Mouse (Mus musculus): Measurements from ENCODE around the gene Iqsec3. TPM values are rescaled to one million over a fixed set of nuclear protein-coding genes. Genes with fewer than 3 reads are reported as not detected.
A peak's percentile ranks its signal among the peaks of the same experiment; 100 is the strongest.
"Not testable (repeated sequence)": the region's sequence is repeated elsewhere in the genome, so short reads cannot be mapped to it uniquely, and the experiment has no call there.

Iqsec3 gene
- total RNA-seq, 2 experiments from 2014 or later = 0.95 to 1.3 TPM

DNA sequence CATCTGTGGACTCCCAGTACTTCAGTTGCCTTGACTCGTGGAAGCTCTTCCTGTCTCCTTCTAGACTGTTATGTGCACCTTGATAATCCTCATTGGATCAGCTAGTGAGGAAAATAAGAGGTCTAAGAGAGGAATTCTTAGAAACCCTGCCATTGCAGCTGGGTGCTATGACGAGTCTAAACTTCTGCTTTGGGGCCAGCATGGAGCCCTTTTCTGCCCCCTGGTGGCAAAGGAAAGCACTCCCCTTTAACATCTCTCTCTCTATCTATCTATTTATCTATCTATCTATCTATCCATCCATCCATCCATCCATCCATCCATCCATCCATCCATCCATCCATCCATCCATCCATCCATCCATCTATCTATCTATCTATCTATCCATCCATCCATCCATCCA, 106.9 kb downstream of the Iqsec3 start:
- DNase-seq = not testable (repeated sequence)

DNA sequence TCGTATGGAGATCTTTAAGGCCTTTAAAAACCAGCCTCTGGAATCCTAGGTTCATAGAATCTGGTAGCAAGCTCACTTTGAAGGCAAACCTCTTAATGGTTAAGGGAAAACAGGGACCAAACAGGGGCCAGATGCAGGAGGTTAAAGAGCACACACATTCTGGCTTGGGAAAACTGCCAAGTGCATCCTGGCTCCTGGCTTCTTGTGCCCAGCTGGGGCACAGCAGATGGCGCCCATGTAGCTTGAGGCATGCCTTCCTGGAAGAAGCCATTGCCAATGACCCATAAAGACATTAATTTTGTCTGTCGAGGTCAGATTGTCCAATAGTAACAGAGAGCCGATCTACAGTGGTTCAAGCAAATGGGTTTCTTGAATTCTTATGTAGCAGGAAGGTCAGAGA, 109.5 kb downstream of the Iqsec3 start:
- no peak for DNase-seq

DNA sequence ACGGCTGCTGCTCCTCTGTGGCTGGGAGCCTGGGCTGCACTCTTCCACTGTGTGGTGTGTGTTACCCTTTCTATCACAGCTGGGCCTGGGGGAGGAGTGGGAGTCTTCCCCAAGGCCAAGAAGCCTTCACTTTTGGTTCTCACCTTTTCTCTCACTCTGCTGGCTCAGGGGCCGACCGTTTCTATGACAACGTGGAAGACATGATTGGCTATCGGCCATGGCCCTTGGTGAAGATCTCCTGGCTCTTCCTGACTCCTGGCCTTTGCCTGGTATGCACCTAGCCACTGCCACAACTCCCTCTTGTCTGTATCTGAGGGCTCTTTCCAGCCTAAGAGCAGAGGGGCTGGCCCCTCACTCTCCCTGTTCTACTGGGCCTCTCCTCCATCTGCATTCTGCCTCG, 110.4 kb downstream of the Iqsec3 start:
- no peak for DNase-seq

DNA sequence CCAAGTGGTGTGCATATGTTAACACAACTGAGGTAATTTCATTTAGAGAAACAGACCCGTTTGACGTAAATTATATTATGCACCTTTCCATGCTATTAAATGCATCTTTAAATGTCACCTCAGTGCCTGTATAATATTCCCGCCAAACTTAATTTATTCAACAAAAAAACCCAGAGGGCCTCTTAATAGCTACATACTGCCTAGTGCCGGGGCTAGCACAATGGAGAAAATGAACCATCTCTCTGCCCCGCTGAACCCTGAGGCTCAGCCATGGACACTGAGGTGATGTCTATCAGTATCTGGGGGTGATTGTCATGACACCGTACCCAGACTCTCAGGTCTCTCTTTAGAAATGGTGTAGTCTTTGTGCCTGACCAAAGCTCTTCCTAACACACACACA, 116.2 kb downstream of the Iqsec3 start:
- DNase-seq = no peak

DNA sequence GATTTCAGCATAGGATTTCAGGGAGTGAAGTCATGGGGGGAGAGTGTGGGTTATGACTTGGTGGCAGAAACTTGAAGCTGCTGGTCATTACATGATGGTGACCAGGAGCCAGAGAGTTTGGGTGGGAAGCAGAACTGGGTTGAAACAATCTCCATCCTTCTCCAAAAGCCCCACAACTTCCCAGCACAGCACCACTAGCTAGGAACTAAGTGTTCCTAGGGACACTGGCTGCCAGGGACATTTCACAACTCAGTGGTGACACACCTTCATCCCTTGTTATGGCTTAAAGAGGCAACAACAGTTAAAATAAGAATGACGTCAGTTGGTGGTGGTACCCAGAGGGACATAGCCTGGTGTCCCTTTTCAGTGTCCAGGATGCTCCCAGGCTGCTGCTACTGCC, 117.4 kb downstream of the Iqsec3 start:
- no peak for DNase-seq

DNA sequence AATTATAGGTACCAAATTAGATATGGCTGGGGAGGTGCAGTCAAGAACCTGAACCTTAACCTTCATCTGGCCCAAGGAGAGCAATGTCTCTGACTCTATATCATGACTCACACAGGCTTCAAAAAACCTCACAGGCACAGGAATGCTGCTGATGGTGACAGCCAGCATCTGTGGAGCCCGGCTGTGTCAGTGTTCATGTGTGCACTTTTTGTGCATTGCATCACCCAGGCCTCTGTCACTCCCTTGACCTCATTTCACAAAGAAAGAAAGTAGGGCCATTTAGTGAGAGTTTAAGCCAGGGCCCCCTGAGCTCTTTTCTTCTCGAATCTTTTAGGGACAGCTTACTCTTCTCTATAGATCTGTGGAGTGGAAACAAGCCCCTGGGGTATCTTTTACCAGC, 121.2 kb downstream of the Iqsec3 start:
- no peak for DNase-seq

DNA sequence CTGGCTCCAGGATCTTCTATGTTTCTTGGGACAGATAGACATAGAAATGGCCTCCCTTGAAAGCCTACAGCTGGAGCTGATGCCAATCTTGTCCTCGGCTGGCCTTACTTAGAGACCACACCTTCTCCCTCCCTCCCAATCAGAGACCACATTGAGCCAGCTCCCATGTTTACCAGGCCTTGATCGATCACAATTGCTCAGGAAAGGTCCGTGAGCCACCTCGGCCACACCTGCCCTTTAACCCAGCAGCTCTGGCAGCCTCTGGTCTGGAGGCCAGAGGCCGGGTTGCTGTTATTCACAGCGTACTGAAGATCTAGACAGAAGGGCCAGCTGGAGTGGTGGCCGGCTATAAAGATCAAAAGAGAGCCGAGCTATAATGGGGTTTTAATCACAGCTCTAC, 127.0 kb downstream of the Iqsec3 start:
- no peak for DNase-seq

DNA sequence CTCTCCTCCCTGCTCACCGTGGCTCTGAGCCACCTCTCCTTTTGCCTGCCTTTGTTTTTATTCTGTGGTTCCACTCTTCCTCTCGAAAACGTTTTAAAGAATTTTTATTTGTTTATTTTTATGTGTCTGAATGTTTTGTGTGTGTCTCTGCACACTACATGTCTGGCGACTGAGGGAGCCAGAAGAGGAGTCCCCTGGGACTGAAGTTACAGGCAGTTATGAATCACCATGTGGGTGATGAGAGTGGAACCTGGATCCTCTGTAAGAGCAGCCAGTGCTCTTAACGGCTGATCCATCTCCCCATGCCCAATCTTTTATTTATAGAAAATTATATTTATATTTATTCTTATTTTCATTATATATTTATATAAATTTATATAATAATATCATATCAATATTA, 129.1 kb downstream of the Iqsec3 start:
- DNase-seq = no peak

DNA sequence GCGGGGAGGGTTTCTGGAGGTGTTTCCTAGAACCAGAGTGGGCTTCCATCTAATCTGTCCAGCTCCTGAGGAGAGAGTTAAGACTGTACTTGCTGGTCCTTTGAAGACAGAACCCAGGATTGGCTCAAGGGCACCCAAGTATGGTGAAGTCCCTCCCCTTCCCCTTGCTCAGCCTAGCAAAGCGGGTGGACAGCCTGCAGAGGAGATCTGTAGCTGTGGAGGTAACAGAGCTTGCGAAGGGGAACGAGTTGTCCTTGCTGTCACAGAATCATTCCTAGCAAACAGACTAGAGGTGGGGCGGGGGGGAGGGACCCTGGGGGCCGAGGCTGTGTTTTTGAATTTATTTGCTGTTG, 129.7 kb downstream of the Iqsec3 start:
- DNase-seq = no peak

DNA sequence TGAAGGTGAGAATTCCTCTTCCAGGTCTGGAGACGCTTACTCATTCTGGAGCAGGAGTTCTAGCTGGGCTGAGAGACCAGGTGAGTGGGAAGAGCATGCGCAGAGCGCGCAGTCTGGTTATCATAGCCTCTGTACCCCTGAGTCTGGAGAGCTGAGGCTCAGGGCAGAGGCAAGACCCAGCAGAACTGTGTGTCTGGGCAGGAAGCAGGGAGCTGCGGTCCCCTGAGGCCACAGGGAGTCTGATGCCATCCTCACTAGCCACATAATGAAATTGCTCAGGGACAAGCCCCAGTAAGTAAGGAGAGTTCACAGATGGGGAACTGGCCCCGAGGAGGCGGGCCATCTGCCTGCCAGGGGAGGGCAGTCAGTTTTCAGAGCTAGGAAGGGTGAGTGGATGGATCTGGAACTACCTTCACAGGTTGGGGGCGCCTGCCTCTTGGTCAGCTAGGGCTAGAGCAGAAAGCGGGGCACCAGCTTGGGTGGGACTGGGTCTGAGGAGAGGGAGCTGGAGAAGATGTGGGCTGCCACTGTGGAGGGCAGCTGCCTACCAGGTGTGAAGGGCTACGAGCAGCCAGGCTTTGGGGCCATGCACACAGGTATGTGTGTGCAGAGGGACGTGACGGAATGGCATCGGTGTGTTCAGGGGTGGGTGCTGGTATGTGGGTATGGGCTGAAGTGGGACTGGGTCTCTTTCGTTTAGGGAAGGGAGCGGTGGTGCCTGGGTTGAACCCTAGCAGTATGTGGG, 130.3 kb downstream of the Iqsec3 start, which contains the start of gene Slc6a12:
Gene Slc6a12 (plus strand): TSS at position 51 of the 745 bp plus-strand sequence.
- no peak for DNase-seq

DNA sequence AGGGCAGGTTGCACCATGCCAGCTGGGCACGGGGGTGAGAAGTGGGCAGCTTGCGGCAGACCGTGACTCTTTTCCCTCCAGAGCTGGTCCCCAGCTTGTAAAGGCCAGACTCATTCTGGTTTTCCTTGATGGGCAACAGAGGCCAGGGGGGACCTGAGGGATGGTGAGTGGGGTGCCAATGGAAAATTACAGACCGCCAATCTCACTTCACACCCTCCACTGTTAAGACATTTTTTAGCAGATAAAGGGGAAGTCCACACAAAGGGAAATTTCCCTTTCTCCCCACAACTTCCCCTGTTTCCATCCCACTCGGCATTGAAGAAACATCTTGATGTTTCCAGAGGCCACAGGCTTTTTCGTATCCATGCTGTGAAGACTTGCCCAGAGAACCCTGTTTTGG, 131.8 kb downstream of the Iqsec3 start:
- DNase-seq = no peak

DNA sequence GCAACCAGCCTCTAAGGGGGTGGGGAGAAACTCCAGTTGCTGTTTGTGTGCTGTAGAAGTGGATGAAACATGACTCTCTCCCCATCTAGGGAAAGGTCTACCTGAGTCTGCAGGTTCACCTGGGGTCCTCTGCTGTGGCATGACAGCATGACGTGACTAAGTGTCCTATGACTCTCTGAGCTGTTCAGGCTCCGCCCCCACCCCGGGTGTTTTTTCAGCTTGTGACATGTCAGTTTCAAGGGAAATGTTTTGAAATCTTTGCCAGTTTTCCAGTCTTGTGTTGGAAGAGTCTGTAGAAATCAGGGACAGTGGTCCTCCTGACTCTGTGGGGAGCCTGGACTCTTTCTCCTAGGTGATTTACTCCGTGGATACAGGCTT, 135.0 kb downstream of the Iqsec3 start:
- no peak for DNase-seq

DNA sequence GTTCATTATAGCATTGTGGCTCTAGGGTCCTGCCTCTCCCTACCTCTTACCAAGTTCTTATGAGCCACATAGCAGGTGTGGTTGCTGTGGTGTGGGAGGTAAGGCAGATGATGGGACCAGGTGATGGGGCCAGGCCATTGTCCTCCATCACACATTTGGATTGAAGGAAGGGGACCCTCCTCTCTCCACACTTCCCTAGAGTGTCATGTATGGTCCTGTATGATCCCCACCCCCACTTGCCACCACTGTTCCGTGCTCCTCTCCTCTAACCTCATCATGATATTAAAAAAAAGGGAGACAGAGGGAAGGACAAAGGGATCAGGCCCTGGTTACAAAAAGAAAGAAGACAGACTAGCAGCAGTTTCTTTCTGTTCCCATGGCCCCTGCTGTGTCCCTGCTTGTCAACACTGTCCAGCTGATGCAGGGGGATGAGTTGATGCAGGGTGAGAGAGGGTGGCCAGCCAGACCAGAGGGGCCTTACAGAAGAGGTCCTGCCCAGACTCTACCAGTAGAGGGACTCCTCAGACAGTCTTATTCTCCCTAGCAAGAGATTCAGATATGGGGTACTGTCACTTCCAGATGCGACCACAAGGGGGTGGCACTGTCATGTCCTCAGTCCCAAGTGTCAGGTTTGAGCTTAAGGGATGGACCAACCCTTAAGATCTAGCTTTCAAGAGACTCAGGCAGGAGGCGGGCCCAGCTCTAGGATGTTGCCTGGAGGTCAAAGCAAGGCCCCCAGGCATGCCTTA, 135.5 kb downstream of the Iqsec3 start:
- DNase-seq = peak; percentile 74

DNA sequence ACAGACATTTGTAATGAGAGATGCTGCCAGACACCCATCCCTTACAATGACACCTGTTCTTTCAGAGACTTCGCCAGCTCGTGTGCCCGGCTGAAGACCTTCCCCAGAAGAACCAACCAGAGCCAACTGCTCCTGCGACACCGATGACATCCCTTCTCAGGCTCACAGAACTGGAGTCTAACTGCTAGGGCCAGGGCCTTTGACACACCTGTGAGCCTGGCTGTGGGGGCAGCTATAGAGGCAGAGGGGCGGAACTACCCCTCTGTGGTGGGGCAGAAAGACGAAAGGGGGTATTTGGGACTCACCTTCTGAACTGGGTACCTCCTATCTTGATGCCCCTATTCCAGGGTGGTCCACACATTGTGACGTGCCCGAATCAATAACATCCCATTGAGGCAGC, 136.2 kb downstream of the Iqsec3 start:
- no peak for DNase-seq

DNA sequence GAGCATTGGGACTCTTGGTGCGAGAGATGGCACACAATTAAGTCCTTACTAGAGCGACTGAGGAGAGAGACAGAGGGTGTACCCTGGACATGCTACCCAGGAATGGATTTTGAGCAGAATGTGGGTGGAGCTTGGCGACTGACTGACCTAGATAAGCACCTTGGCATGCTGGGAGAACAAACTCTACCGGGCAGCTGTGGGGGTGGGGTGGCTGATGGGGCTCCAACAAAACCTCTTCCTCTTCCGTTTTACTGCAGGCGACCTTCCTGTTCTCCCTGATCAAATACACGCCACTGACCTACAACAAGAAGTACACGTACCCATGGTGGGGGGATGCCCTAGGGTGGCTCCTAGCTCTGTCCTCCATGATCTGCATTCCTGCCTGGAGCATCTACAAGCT, 136.9 kb downstream of the Iqsec3 start:
- no peak for DNase-seq

DNA sequence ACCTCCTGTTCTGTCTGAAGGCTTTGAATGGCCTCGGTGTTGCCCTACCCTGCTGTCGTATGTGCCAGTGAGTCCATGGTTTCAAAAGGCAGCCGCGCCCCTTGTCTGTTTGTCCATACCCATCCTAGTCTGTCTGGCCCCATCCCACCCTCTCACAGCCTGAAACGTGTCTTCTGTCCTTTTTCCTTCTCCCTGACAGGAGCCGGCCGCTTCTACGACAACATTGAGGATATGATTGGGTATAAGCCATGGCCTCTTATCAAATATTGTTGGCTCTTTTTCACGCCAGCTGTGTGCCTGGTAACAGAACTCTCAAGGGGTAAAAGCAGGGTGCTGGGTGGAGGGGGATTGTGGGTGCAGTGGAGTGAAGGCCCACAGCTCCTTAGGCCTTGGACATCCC, 137.6 kb downstream of the Iqsec3 start:
- no peak for DNase-seq

DNA sequence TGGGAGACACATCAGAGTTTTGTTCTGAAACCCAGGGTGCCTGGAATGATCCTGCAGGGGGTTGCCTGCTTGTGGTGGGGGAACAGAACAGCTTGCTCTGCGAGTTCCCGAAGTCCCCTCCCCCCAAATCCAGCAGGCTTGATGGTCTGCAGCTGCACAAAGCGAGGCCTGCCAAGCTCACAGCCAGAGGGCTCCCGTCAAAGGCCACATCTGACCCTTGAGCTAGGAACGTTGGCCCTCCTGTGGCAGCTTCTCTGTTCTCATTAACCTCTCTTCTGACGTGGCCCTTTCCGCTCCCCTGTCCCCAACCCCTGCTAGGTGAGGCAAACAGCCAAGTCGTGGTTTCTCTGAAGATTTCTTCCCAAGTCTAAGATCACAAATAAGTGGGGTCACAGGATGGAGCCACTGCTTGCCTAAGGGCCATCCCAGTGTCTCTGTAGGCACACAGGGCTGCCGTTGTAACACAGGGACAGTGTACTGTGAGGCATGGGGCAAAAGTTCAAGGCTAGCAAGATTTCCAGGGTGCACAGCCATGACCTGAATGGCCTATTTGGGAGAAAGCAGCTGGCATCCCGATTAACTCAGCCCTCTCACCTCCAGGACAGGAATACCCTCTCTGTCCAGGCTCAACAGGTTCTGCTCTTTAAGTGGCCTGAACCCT, 143.5 kb downstream of the Iqsec3 start:
- DNase-seq = no peak

DNA sequence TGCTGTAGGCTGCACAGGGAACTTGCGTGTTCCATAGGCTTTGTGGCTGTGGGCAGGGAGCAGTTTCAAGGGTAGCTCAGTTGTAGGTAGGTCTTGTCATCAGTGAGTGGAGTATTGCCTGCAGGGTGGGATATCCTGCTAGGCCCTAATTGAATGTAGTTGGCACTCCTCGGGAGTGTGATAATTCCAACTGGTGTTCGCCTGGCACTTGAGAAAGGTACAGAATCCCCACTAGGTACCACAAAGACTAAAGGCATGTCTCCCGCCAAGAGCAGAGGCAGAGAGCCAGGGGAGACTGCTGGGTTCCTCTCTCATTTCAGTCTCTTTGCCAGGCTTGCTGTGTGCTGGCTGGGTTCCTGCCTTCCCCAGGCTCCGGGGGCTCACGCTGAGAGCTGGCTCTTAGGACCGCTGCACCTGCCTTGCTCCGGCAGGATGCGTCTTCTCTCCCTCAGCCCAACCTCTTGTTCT, 145.0 kb downstream of the Iqsec3 start:
- peak; percentile 33 for DNase-seq

DNA sequence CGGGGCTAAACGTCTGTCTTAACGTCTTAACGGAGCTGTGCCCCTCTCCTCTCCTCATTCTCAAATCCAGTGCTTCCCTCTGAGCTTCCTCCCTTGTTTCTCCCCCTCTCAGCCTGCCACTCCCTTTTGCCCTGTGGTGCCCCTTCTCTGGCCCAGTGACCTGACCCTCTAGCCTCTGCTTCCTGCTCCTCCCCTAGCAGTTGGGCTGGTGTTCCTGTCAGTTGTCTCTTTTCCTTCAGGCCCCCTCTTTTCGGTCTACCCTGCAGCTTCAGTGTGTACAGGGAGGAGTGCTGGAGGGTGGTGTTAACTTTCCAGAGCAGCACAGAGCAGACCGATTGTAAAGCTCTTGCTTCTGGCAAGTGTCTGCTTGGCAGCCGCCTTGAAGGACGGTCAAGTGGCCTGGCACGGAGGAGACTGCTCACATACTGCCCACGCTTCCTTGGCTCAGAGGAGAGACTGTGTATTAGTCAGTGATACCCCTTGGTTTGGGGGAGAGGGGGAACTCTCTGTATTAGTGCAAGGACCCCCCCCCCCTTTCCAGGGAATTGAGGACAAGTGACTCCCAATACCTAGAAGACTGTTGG, 146.9 kb downstream of the Iqsec3 start:
- DNase-seq = peak; percentile 49

DNA sequence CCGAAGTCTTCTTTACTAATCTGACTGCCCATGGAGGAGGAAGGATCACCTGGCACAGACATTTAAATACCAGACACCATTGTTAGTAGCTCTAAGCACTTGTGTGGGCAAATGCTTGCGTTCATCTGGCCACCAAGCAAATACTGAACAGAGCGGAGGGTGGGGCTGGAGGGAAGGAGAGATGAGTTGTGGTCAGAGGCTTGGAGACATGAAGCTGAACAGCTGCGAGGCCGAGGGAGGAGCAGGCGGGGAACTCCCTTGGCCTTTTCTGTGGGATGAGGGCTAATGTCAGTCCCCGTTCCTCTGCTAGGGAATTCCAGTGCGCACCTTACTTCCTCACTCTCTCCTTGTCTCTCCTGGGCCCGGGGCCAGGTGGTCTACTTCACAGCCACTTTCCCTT, 147.7 kb downstream of the Iqsec3 start:
- no peak for DNase-seq

DNA sequence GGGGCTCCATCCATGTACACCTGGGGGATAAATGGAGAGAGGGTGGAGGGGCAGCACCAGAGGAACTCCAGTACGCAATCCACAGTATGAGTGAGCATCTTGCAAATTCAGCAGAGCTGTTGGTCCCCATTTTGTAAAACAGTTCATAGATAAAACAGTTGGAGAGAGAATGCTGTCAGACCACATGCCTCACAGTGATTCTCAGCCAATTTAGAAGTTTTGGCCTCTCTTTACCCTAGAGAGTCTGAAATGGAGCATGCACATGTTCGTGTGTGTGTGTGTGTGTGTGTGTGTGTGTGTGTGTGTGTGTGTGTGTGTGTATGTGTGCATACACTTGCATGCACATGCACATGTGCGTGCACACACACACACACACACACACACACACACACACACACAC, 148.2 kb downstream of the Iqsec3 start:
- DNase-seq = no peak
